Mouse (Mus musculus): Measurements from ENCODE around the gene Tbl1xr1. TPM values are rescaled to one million over a fixed set of nuclear protein-coding genes. Genes with fewer than 3 reads are reported as not detected.

Gene Tbl1xr1
- polyA plus RNA-seq, 1 experiment from 2014 or later: 35.8 TPM

DNA sequence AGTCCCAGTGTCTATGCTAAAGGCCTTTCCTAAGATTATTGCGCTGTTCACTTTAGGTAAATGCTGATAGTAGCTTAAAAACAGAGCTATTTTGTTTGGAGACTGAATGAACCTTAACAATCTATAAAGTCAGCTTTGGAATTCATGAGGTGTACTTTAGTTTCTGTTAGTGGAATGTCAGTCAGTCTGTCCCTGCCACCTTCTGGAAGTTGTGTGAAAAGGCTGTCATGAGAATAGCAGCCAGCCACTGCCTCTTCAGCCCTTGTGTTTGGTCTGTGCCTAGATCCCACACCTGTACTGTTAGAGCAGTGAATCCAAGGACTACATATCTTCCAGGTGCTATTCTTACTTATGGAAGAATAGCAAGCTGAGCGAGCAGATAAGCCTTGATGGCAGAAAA lies 67.8 kb downstream of the Tbl1xr1 start:
- no peaks in the 10 kb centered on the region for H3K27me3 ChIP-seq (ENCODE audit: control insufficient read depth, insufficient read depth, low read length)
- H3K27ac ChIP-seq (ENCODE audit: low read depth, low read length): no peak overlapping the region
- no peak overlapping the region for H3K9ac ChIP-seq (ENCODE audit: low read depth, low read length)
- H3K4me1 ChIP-seq (replicated peaks; ENCODE audit: control insufficient read depth, insufficient read depth, low read length): no peaks in the 10 kb centered on the region
- no peak for ATAC-seq (ENCODE audit: low FRiP score)
- H3K4me2 ChIP-seq (replicated peaks; ENCODE audit: low read depth, low read length): no peak overlapping the region
- H3K9me3 ChIP-seq (ENCODE audit: control insufficient read depth, low read length): no peaks in the 10 kb centered on the region
- H3K36me3 ChIP-seq (ENCODE audit: control insufficient read depth, insufficient read depth, low read length): no peaks in the 10 kb centered on the region
- no peak for DNase-seq (ENCODE audit: low spot score)
- H3K4me3 ChIP-seq (ENCODE audit: low read depth, low read length): no peak overlapping the region
- WGBS: 94% methylated on average over 2 of the region's 2 CpGs

DNA sequence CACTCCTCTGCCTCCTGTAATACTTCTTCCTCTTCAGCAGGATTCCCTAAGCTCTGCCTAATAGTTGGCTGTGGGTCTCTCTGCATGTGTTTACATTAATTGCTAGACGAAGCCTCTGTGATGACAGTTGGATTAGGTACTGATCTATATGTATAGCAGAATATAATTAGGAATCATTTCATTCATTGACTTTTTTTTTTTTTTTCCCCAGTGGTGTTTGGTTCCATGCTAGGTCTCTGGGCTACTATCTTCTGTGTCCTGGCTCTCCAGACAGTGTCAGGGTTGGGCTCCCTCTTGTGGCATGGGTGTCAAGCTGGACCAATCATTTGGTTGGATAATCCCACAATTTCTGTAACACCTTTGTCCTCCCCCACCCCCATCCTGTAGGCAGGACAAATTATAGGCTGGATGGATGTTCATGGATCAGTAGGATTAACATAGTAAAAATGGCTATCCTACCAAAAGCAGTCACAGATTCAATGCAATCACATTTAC lies 71.0 kb downstream of the Tbl1xr1 start:
- no peaks in the 10 kb centered on the region for H3K9me3 ChIP-seq (ENCODE audit: control insufficient read depth, low read length)
- no peaks in the 10 kb centered on the region for H3K36me3 ChIP-seq (ENCODE audit: control insufficient read depth, insufficient read depth, low read length)
- H3K4me2 ChIP-seq (replicated peaks; ENCODE audit: low read depth, low read length): no peak overlapping the region
- H3K4me1 ChIP-seq (replicated peaks; ENCODE audit: control insufficient read depth, insufficient read depth, low read length): no peaks in the 10 kb centered on the region
- H3K27ac ChIP-seq (ENCODE audit: low read depth, low read length): no peak overlapping the region
- H3K27me3 ChIP-seq (ENCODE audit: control insufficient read depth, insufficient read depth, low read length): no peaks in the 10 kb centered on the region
- WGBS: 83% methylated on average over 1 of the region's 1 CpGs
- no peak for ATAC-seq (ENCODE audit: low FRiP score)
- no peak overlapping the region for H3K4me3 ChIP-seq (ENCODE audit: low read depth, low read length)
- H3K9ac ChIP-seq (ENCODE audit: low read depth, low read length): no peak overlapping the region
- no peak for DNase-seq (ENCODE audit: low spot score)

- no peaks in the 10 kb centered on the region for H3K4me1 ChIP-seq (replicated peaks; ENCODE audit: control insufficient read depth, insufficient read depth, low read length)
- H3K4me2 ChIP-seq (replicated peaks; ENCODE audit: low read depth, low read length): no peak overlapping the region
- 87% methylated on average over 6 of the region's 6 CpGs for WGBS
- no peak for ATAC-seq (ENCODE audit: low FRiP score)
- DNase-seq (ENCODE audit: low spot score): no peak
- H3K9ac ChIP-seq (ENCODE audit: low read depth, low read length): no peak overlapping the region
- H3K4me3 ChIP-seq (ENCODE audit: low read depth, low read length): no peak overlapping the region
- H3K27me3 ChIP-seq (ENCODE audit: control insufficient read depth, insufficient read depth, low read length): no peaks in the 10 kb centered on the region
- no peaks in the 10 kb centered on the region for H3K36me3 ChIP-seq (ENCODE audit: control insufficient read depth, insufficient read depth, low read length)
- H3K27ac ChIP-seq (ENCODE audit: low read depth, low read length): no peak overlapping the region
- H3K9me3 ChIP-seq (ENCODE audit: control insufficient read depth, low read length): no peaks in the 10 kb centered on the region
Observed at GRCm38 (mm10) chr3:22148306-22148932, 72.0 kb downstream of the Tbl1xr1 start.

DNA sequence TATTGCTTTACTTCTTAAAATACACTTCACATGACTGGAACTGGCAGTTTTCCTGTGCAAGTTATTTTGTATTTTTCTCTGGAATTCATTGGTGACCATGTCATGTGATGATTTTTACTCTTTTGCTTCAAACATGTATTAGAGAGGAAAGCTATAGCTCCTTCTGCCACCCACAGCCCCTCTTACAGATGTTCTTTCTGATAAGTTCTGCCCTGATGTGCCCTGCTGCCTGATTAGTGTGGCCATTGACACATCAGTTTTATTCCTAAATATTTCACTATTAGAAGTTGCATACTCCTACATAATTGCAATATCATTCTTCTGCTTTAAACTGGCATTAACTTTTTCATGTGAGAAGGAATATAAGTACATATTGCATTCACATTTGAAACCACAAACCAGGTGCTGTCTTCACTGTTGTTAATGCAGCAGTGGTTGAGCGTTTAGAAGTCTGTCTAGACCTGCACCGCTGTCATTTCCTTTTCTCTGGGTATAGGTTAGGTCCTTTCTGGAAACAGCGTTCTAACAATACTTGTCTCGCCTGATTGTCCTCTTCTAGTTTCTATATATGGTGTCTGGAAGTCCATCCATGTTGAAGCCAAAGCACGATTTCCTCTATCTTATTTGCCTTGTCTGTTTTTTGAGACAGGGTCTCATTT lies 74.5 kb downstream of the Tbl1xr1 start:
- H3K9me3 ChIP-seq (ENCODE audit: control insufficient read depth, low read length): no peaks in the 10 kb centered on the region
- ATAC-seq (ENCODE audit: low FRiP score) (no peak), DNase-seq (ENCODE audit: low spot score) (no peak)
- H3K4me3 ChIP-seq (ENCODE audit: low read depth, low read length): no peak overlapping the region
- H3K27ac ChIP-seq (ENCODE audit: low read depth, low read length): no peak overlapping the region
- no peaks in the 10 kb centered on the region for H3K4me1 ChIP-seq (replicated peaks; ENCODE audit: control insufficient read depth, insufficient read depth, low read length)
- H3K36me3 ChIP-seq (ENCODE audit: control insufficient read depth, insufficient read depth, low read length): no peaks in the 10 kb centered on the region
- 93% methylated on average over 5 of the region's 5 CpGs for WGBS
- no peak overlapping the region for H3K9ac ChIP-seq (ENCODE audit: low read depth, low read length)
- no peak overlapping the region for H3K4me2 ChIP-seq (replicated peaks; ENCODE audit: low read depth, low read length)
- H3K27me3 ChIP-seq (ENCODE audit: control insufficient read depth, insufficient read depth, low read length): no peaks in the 10 kb centered on the region

GRCm38 (mm10) chr3:22152773-22153172 lies 76.3 kb downstream of the Tbl1xr1 start:
- Histone ChIP-seq H3K36me3 (ENCODE audit: control insufficient read depth, insufficient read depth, low read length) (no peaks in the 10 kb centered on the region), H3K27ac (ENCODE audit: low read depth, low read length) (no peak overlapping the region), H3K27me3 (ENCODE audit: control insufficient read depth, insufficient read depth, low read length) (no peaks in the 10 kb centered on the region), H3K9ac (ENCODE audit: low read depth, low read length) (no peak overlapping the region), H3K4me3 (ENCODE audit: low read depth, low read length) (no peak overlapping the region), H3K4me2 (replicated peaks; ENCODE audit: low read depth, low read length) (no peak overlapping the region), H3K9me3 (ENCODE audit: control insufficient read depth, low read length) (no peaks in the 10 kb centered on the region), H3K4me1 (replicated peaks; ENCODE audit: control insufficient read depth, insufficient read depth, low read length) (no peaks in the 10 kb centered on the region)
- ATAC-seq (ENCODE audit: low FRiP score): no peak
- 88% methylated on average over 1 of the region's 1 CpGs for WGBS
- DNase-seq (ENCODE audit: low spot score): no peak

GRCm38 (mm10) chr3:22154522-22154921 lies 78.1 kb downstream of the Tbl1xr1 start:
- Histone ChIP-seq H3K4me3 (ENCODE audit: low read depth, low read length) (no peak overlapping the region), H3K36me3 (ENCODE audit: control insufficient read depth, insufficient read depth, low read length) (no peaks in the 10 kb centered on the region)
- ATAC-seq (ENCODE audit: low FRiP score): no peak

GRCm38 (mm10) chr3:22156397-22156796 lies 79.9 kb downstream of the Tbl1xr1 start:
- no peak for DNase-seq (ENCODE audit: low spot score)
- H3K36me3 ChIP-seq (ENCODE audit: control insufficient read depth, insufficient read depth, low read length): no peaks in the 10 kb centered on the region
- WGBS: 72% methylated on average over 2 of the region's 2 CpGs
- H3K27ac ChIP-seq (ENCODE audit: low read depth, low read length): no peak overlapping the region
- ATAC-seq (ENCODE audit: low FRiP score): no peak
- H3K9ac ChIP-seq (ENCODE audit: low read depth, low read length): no peak overlapping the region
- H3K4me2 ChIP-seq (replicated peaks; ENCODE audit: low read depth, low read length): no peak overlapping the region
- H3K27me3 ChIP-seq (ENCODE audit: control insufficient read depth, insufficient read depth, low read length): no peaks in the 10 kb centered on the region
- H3K9me3 ChIP-seq (ENCODE audit: control insufficient read depth, low read length): no peaks in the 10 kb centered on the region
- no peaks in the 10 kb centered on the region for H3K4me1 ChIP-seq (replicated peaks; ENCODE audit: control insufficient read depth, insufficient read depth, low read length)
- H3K4me3 ChIP-seq (ENCODE audit: low read depth, low read length): no peak overlapping the region

More at GRCm38 (mm10) chr3:22154522-22154921, 78.1 kb downstream of the Tbl1xr1 start:
- H3K27ac ChIP-seq (ENCODE audit: low read depth, low read length): no peak overlapping the region
- H3K4me2 ChIP-seq (replicated peaks; ENCODE audit: low read depth, low read length): no peak overlapping the region
- no peaks in the 10 kb centered on the region for H3K27me3 ChIP-seq (ENCODE audit: control insufficient read depth, insufficient read depth, low read length)
- 87% methylated on average over 3 of the region's 3 CpGs for WGBS
- H3K9ac ChIP-seq (ENCODE audit: low read depth, low read length): no peak overlapping the region
- no peaks in the 10 kb centered on the region for H3K9me3 ChIP-seq (ENCODE audit: control insufficient read depth, low read length)
- DNase-seq (ENCODE audit: low spot score): no peak
- no peaks in the 10 kb centered on the region for H3K4me1 ChIP-seq (replicated peaks; ENCODE audit: control insufficient read depth, insufficient read depth, low read length)

- H3K27me3 ChIP-seq (ENCODE audit: control insufficient read depth, insufficient read depth, low read length): no peaks in the 10 kb centered on the region
- 96% methylated on average over 3 of the region's 3 CpGs for WGBS
- ATAC-seq (ENCODE audit: low FRiP score) (no peak), DNase-seq (ENCODE audit: low spot score) (no peak)
- no peaks in the 10 kb centered on the region for H3K4me1 ChIP-seq (replicated peaks; ENCODE audit: control insufficient read depth, insufficient read depth, low read length)
- H3K4me3 ChIP-seq (ENCODE audit: low read depth, low read length): no peak overlapping the region
- no peak overlapping the region for H3K27ac ChIP-seq (ENCODE audit: low read depth, low read length)
- no peak overlapping the region for H3K4me2 ChIP-seq (replicated peaks; ENCODE audit: low read depth, low read length)
- no peaks in the 10 kb centered on the region for H3K36me3 ChIP-seq (ENCODE audit: control insufficient read depth, insufficient read depth, low read length)
- no peak overlapping the region for H3K9ac ChIP-seq (ENCODE audit: low read depth, low read length)
- no peaks in the 10 kb centered on the region for H3K9me3 ChIP-seq (ENCODE audit: control insufficient read depth, low read length)
Observed at GRCm38 (mm10) chr3:22162948-22163347, 86.5 kb downstream of the Tbl1xr1 start.

DNA sequence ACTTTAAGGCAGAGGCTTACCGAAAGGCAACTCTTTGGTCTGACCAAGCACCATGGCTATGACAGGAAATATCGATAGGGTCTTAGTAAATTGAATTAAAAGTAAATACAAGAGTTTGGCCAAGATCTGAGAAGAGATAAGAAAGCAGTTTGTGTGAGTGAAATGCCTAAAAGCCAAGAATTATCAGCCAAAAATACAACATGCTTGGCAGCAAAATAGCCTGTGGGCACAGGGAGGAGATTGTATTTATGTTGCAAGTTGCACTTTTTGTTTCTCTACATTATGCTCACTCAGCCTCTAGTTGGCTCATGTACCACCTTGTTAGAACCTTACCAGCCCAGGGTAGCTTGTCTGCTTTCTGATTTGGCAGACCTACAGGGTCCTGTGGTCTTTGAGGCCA lies 91.4 kb downstream of the Tbl1xr1 start:
- ATAC-seq (ENCODE audit: low FRiP score): no peak
- no peaks in the 10 kb centered on the region for H3K27me3 ChIP-seq (ENCODE audit: control insufficient read depth, insufficient read depth, low read length)
- H3K36me3 ChIP-seq (ENCODE audit: control insufficient read depth, insufficient read depth, low read length): no peaks in the 10 kb centered on the region
- H3K4me3 ChIP-seq (ENCODE audit: low read depth, low read length): no peak overlapping the region
- 99% methylated on average over 2 of the region's 2 CpGs for WGBS
- H3K9me3 ChIP-seq (ENCODE audit: control insufficient read depth, low read length): no peaks in the 10 kb centered on the region
- H3K4me2 ChIP-seq (replicated peaks; ENCODE audit: low read depth, low read length): no peak overlapping the region
- no peak for DNase-seq (ENCODE audit: low spot score)
- H3K4me1 ChIP-seq (replicated peaks; ENCODE audit: control insufficient read depth, insufficient read depth, low read length): no peaks in the 10 kb centered on the region
- H3K27ac ChIP-seq (ENCODE audit: low read depth, low read length): no peak overlapping the region
- no peak overlapping the region for H3K9ac ChIP-seq (ENCODE audit: low read depth, low read length)
